Mouse (Mus musculus): Measurements from ENCODE around the gene Tada3.

Gene Tada3

GRCm38 (mm10) chr6:113386025-113386424, 8.3 kb upstream of the Tada3 start:
- no peak for DNase-seq

GRCm38 (mm10) chr6:113385160-113385714, 7.6 kb upstream of the Tada3 start:
- DNase-seq = no peak

GRCm38 (mm10) chr6:113384351-113384927, 6.8 kb upstream of the Tada3 start:
- DNase-seq = peak in 1 of 2 experiments; percentile 33

GRCm38 (mm10) chr6:113380480-113380879, 2.8 kb upstream of the Tada3 start:
- DNase-seq = no peak

GRCm38 (mm10) chr6:113379246-113379645, 1.6 kb upstream of the Tada3 start:
- no peak for DNase-seq

- no peak for DNase-seq
Observed at GRCm38 (mm10) chr6:113377172-113377495, 549 bp downstream of the Tada3 start.

- DNase-seq = no peak
Observed at GRCm38 (mm10) chr6:113373491-113373890, 4.2 kb downstream of the Tada3 start.

GRCm38 (mm10) chr6:113370194-113370929, 7.3 kb downstream of the Tada3 start:
- no peak for DNase-seq

- no peak for DNase-seq
Observed at GRCm38 (mm10) chr6:113368577-113368976, 9.1 kb downstream of the Tada3 start.

GRCm38 (mm10) chr6:113368124-113368523, 9.6 kb downstream of the Tada3 start:
- no peak for DNase-seq

GRCm38 (mm10) chr6:113367574-113367973, 10.1 kb downstream of the Tada3 start:
- no peak for DNase-seq

GRCm38 (mm10) chr6:113366639-113367038, 11.0 kb downstream of the Tada3 start:
- DNase-seq = no peak

- no peak for DNase-seq
Observed at GRCm38 (mm10) chr6:113364518-113365135, 13.1 kb downstream of the Tada3 start.

- DNase-seq = no peak
Observed at GRCm38 (mm10) chr6:113362241-113362640, 15.4 kb downstream of the Tada3 start.

GRCm38 (mm10) chr6:113361476-113361875, 16.2 kb downstream of the Tada3 start:
- no peak for DNase-seq

- no peak for DNase-seq
Observed at GRCm38 (mm10) chr6:113353696-113354095, 24.0 kb downstream of the Tada3 start.

- no peak for DNase-seq
Observed at GRCm38 (mm10) chr6:113352820-113353219, 24.9 kb downstream of the Tada3 start.

GRCm38 (mm10) chr6:113351653-113352052, 26.0 kb downstream of the Tada3 start:
- DNase-seq = no peak

- DNase-seq = no peak
Observed at GRCm38 (mm10) chr6:113351161-113351560, 26.5 kb downstream of the Tada3 start.

- DNase-seq = no peak
Observed at GRCm38 (mm10) chr6:113350538-113350937, 27.1 kb downstream of the Tada3 start.

- DNase-seq = no peak
Observed at GRCm38 (mm10) chr6:113346897-113347296, 30.8 kb downstream of the Tada3 start.

GRCm38 (mm10) chr6:113344321-113344720, 33.4 kb downstream of the Tada3 start:
- peak; percentile 38 to 71 for DNase-seq

GRCm38 (mm10) chr6:113343177-113344092, 34.2 kb downstream of the Tada3 start, which contains the start of gene Camk1:
Gene Camk1, minus strand, starts transcription at chr6:113343984.
- DNase-seq = peak; percentile 86 to 89
